Mouse (Mus musculus): ENCODE results near the gene Zc3h12c.
A peak's percentile ranks its signal among the peaks of the same experiment; 100 is the strongest.

The Zc3h12c gene

GRCm38 (mm10) chr9:52167084-52167483 is 1.3 kb downstream of the Zc3h12c start:
- DNase-seq (ENCODE audit: low read depth, low spot score) = no peak

DNA sequence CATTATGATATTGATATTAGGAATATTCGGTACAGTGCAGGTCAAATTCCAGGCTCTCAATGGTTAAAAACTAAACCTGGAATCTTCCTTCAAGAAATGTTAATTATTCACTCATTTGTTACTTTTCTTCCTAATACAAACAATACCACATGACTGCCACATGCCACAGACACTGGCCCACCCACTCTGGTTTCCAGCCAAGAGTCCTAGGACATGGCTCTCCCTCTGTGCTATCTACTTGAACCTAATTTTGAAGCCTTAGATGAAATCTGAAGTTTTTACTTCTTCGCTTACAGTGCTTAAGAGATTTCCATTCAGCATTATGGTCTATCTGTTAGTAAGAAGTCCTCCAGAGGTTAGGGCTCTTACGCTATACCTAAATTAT is 2.7 kb downstream of the Zc3h12c start:
- DNase-seq (ENCODE audit: low read depth, low spot score) = no peak

GRCm38 (mm10) chr9:52165076-52165705 is 3.2 kb downstream of the Zc3h12c start:
- DNase-seq (ENCODE audit: low read depth, low spot score) = no peak

GRCm38 (mm10) chr9:52160512-52160911 is 7.9 kb downstream of the Zc3h12c start:
- DNase-seq (ENCODE audit: low read depth, low spot score) = no peak

DNA sequence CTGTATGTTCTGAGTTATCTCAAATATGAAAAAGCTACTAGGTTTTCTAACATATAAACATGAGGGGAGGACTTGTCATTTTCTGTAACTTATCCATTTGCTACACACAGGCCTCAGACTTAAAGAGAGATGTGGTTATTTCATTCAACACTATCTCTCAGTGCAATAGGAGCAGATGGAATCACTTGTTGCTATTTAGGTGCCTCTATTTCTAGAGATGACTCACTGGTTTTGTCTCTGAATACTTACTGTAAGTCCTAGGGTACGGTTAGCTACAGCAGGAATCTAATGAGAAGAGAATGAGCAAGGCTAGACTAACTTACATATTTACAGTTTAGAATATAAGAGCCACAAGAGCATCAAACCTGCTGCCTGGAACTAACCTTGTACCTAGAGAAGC is 9.8 kb downstream of the Zc3h12c start:
- DNase-seq (ENCODE audit: low read depth, low spot score) = no peak

DNA sequence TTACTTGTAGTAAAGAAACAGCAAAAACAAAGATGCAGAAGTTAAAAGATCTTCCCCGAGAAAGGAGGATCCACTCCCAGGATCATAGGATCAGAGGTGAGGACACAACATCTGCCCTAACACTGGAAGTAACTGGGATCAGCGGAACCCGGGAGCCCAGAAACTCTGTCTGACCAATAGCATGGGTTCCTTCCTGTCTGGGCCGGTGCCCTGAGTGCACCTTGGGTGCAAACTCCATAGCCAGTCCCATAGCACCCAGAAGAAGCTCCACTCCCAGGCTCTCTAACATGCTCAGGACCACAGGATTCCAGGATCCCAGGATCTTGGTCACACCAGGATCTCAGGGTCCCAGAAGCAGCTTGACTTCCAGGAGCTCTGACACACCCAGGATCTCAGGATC is 13.0 kb downstream of the Zc3h12c start:
- DNase-seq (ENCODE audit: low read depth, low spot score) = no peak

DNA sequence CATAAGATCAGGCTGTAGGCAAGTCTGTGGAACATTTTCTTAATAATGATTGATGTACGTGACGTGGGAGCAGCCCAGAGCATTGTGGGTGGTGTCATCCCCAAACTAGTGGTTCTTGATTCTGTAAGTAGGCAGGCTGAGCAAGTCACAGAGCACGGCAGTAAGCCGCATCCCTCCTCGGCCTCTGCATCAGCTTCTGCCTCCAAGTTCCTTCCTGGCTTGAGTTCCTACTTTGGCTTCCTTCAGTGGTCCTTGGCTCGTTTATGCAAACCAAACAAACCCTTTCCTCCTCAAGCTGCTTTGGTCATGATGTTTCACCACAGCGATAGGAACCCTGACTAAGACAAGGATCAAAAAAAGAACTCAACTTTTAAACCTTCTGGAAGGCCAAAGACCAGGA is 14.1 kb downstream of the Zc3h12c start:
- no peak for DNase-seq (ENCODE audit: low read depth, low spot score)

DNA sequence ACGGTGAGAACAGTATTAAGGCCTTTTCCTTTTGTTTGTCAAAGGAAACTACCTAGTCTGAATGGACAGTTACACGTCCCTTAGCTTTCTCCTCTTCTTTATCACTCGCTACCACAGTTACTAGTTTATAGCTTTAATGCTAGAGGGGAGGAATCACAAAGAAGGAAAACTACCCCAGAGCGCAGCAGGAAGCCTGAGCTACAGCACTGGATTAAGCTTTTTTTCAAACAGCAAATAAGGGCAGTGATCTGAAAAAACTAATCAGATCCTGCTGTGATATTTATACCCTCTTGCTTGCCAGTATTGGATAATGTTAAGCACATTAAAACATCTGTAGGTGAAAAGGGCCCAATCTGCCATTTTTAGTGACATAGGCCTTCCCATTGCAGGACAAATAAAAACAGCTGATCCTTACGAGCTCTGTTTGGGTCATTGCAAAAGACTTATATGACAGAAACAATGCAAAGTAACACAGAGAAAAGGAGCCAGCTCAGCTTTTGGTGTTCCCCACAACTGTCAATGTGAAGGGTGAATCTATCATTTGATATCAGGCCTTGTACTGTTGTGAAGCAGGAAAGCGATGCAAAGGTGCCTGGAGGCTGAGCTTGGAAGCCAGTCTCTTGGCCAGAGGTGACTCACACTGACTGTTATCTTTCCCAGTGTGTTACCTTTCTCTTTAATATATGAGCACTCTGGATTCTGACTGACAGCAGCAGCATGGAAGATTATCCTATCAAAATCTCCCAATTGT is 16.1 kb downstream of the Zc3h12c start:
- no peak for DNase-seq (ENCODE audit: low read depth, low spot score)

DNA sequence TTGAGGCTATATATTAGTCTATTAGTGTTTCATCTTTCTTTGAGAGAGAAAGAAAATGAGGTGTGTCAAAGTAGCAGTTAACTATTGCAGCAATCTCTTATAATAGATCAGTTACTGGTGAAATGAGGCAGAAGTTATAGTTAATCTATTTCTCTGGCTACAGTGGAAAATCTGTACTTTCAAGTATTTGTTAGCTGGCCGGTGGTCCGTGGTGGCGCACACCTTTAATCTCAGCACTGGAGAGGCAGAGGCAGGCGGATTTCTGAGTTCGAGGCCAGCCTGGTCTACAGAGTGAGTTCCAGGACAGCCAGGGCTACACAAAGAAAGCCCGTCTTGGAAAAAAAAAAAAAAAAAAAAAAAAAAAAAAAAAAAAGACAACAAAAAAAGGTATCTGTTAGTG is 18.6 kb downstream of the Zc3h12c start:
- DNase-seq (ENCODE audit: low read depth, low spot score) = no peak

- no peak for DNase-seq (ENCODE audit: low read depth, low spot score)
Measured at GRCm38 (mm10) chr9:52149286-52149685, 19.1 kb downstream of the Zc3h12c start.

DNA sequence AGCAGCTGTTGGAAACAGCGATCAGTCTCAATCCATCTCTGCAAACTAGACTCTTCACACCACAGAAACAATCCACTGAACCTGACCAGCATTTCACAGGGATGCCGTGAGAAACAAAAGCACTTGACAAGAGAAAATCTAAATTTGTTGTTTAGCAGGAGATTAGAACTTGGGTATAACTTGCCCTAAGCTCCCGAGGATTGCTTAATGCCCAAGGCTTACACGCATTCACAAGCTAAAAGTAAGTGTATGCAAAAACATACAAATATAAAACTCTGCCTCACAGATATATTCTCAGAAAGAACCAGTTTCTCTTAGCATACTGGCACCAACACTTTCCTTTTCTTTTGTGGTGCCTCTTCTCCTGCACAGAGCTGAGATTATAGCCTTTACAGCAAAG is 19.5 kb downstream of the Zc3h12c start:
- no peak for DNase-seq (ENCODE audit: low read depth, low spot score)

- no peak for DNase-seq (ENCODE audit: low read depth, low spot score)
Measured at GRCm38 (mm10) chr9:52148311-52148710, 20.1 kb downstream of the Zc3h12c start.

GRCm38 (mm10) chr9:52146241-52146640 is 22.1 kb downstream of the Zc3h12c start:
- DNase-seq (ENCODE audit: low read depth, low spot score) = no peak

DNA sequence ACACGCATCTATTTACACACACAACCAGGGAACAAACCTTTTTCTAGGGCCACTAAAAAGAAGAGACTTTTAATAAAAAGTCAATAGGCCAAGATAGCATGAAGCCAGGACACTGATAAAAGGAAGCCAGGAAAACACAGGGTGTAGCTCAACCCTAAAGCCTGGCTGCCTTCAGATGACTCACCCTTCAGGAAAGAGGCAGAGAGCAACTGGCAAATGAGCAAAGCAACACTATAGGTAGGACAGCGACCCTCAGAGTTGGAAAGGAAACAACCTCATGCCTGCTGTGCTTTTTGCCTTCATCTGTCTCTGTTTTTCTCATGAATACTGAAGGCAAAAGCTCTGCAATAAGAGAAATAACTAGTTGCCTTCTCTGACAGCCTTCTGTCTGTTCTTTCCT is 35.6 kb downstream of the Zc3h12c start:
- no peak for DNase-seq (ENCODE audit: low read depth, low spot score)

GRCm38 (mm10) chr9:52130348-52130747 is 38.0 kb downstream of the Zc3h12c start:
- DNase-seq (ENCODE audit: low read depth, low spot score) = no peak

DNA sequence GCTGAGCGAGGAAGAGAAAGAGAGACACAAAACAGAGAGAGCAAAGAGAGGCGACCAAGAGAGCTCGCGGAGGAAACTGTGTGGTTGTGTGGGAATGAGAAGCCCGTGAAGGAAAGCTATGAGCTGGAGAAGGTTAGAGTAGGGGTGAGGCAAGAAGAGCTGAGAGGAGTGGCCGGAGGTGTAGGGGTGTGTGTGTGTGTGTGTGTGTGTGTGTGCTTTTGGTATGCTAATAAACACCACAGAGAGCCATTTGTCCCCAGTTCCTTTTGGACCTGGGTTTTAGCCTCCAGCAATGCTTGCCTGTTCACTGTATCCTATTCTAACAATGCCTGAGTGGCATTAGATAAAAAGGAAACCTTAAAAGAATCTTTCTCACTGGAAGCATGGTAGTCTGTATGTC is 43.1 kb downstream of the Zc3h12c start:
- peak; percentile 42 for DNase-seq (ENCODE audit: low read depth, low spot score)

GRCm38 (mm10) chr9:52119212-52119611 is 49.2 kb downstream of the Zc3h12c start:
- no peak for DNase-seq (ENCODE audit: low read depth, low spot score)

GRCm38 (mm10) chr9:52113091-52113490 is 55.3 kb downstream of the Zc3h12c start:
- DNase-seq (ENCODE audit: low read depth, low spot score) = no peak

GRCm38 (mm10) chr9:52110738-52111137 is 57.6 kb downstream of the Zc3h12c start:
- no peak for DNase-seq (ENCODE audit: low read depth, low spot score)

DNA sequence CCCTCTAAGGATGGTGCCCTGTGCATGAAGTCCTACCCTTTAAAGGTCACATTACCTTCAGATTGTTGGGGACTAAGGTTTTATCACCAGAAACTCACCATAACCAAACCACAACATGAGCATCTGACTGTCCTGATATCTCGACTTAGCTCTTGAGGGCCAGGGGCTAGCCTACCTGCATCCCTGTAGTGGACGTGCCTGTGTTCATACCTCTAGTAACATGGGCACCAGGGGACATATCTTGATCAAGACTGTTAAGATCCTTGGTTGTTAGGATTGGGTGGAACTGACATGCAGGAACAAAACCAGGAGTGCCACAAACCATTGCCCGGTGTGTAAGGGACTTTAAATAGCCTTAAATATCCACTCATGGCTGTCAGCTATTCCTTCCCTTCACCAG is 61.2 kb downstream of the Zc3h12c start:
- DNase-seq (ENCODE audit: low read depth, low spot score) = no peak

DNA sequence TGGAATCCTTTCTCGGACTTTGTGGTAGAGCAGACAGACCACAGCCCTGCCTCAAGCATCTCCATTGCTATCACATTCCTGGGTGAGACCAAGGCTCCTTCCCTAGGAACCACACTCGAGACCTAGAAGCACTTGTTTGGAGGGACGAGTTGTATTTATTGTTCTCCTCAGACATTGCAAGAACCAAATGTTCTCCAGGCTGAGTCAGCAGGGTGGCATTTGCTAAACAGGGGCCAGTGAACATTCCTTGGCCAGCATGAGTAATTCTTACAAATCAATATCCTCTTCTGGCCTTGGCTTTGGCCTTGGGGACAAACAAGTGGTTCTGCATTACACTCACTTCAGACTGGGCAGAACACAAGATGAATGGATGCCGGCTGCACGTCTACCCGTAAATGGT is 62.9 kb downstream of the Zc3h12c start:
- no peak for DNase-seq (ENCODE audit: low read depth, low spot score)

DNA sequence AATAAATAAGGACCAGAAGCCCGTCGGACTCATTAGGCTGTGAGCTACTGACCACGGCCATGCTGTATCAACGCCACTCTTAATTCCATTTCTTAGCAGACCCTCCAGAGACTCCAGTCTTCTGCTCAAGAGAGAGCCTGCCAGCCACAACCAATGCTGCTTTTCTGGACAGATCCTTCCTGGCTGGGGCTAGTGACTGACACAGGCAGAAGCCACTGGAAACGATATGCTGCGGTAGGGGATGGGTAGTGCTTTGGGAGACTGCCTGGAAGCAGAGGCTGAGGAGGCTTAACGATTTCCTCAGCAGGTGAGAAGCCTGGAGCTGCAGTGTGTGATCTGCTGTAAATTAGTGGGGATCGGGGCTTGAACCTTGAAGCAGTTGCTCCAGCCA is 64.2 kb downstream of the Zc3h12c start:
- no peak for DNase-seq (ENCODE audit: low read depth, low spot score)

- DNase-seq (ENCODE audit: low read depth, low spot score) = no peak
Measured at GRCm38 (mm10) chr9:52103448-52104224, 64.7 kb downstream of the Zc3h12c start.

Measured in R1 (cell line).